27 mouse cellular contexts compared by ENCODE assay signal in the genomic region with DNA sequence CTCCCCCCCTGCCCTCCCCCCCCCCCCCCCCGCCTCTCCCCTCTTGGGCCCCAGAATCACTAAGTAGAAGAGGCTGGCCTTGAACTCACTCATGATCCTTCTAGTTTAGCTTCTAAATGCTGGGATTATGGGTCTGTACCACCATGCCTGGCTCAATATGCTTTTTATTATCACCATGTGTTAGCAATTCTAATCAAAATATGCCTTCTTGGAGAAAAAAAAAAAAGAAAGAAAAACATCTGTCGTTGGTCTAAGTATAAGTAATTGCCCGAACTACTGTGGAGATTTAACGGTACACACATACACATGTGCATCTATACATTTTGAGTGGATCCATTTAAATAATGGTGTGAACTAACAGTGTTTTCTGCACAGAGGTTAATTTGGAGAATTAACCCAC.
DNase-seq lines count a peak whose midpoint lies in the region; ATAC-seq and TF ChIP-seq lines count a peak whose summit lies in the region.
"Had no signal": no experiment of that assay in that cellular context is flagged by ENCODE, and none has a peak within 500 bp of the region (broad histone marks: within the 10 kb centered on the region; RNA-seq: fewer than 3 reads in every experiment).

No protein-coding gene starts in this region.

- H3K4me1 ChIP-seq in embryonic facial prominence, embryonic 11.5 days (ENCODE audit: control insufficient read depth, insufficient read depth, low read length): no peaks in the 10 kb centered on the region
- H3K4me1 ChIP-seq in embryonic facial prominence, embryonic 10.5 days: peaks cover 32% of the 10 kb centered on the region
- no peaks in the 10 kb centered on the region for H3K4me1 ChIP-seq in limb, embryonic 14.5 days (ENCODE audit: control insufficient read depth, insufficient read depth, low read length)
- H3K4me1 ChIP-seq: embryonic facial prominence, embryonic 15.5 days; forebrain, embryonic 12.5 days had no signal

- DNase-seq in embryonic facial prominence, embryonic 11.5 days (ENCODE audit: low spot score): peak; percentile 82
- no peak for DNase-seq in embryonic facial prominence, embryonic 10.5 days (ENCODE audit: low spot score)
- DNase-seq in forelimb bud, embryonic 11.5 days (ENCODE audit: low read depth, low spot score): peak; percentile 51
- DNase-seq in limb, embryonic 14.5 days (ENCODE audit: low spot score): peak; percentile 29
- no peak for DNase-seq in cerebellum, postnatal 4 days (ENCODE audit: low spot score in 2 of 2)
- DNase-seq: adrenal gland, adult 8-10 months; adrenal gland, postnatal 14 days; adrenal gland, postnatal 36 days; B cell, adult 2 months; cerebellum, adult 11-12 months; cerebellum, adult 2 months; cerebellum, adult 9-10 months; cerebellum, postnatal 10 days; cerebellum, postnatal 25 days; embryo, embryonic 11 days had no signal

- no peak overlapping the region for H3K4me2 ChIP-seq in embryonic facial prominence, embryonic 11.5 days (ENCODE audit: low read depth, low read length)
- no peak overlapping the region for H3K4me2 ChIP-seq in limb, embryonic 14.5 days (replicated peaks; ENCODE audit: low read depth, low read length, severe bottlenecking)
- H3K4me2 ChIP-seq: embryonic facial prominence, embryonic 13.5 days; embryonic facial prominence, embryonic 15.5 days; forebrain, embryonic 12.5 days had no signal

- WGBS in embryonic facial prominence, embryonic 11.5 days: 23% methylated on average over 3 of the region's 4 CpGs
- 31% methylated on average over 4 of the region's 4 CpGs for WGBS in embryonic facial prominence, embryonic 10.5 days
- WGBS in limb, embryonic 14.5 days: 10% methylated on average over 4 of the region's 4 CpGs

- H3K36me3 ChIP-seq in embryonic facial prominence, embryonic 11.5 days (replicated peaks; ENCODE audit: control insufficient read depth, insufficient read depth, low read depth, low read length): no peaks in the 10 kb centered on the region
- H3K36me3 ChIP-seq in embryonic facial prominence, embryonic 10.5 days (replicated peaks): no peaks in the 10 kb centered on the region
- H3K36me3 ChIP-seq in limb, embryonic 14.5 days (ENCODE audit: control insufficient read depth, insufficient read depth, low read length): no peaks in the 10 kb centered on the region
- H3K36me3 ChIP-seq: embryonic facial prominence, embryonic 13.5 days; embryonic facial prominence, embryonic 15.5 days; forebrain, embryonic 10.5 days; forebrain, embryonic 12.5 days; G1E had no signal

- no peak overlapping the region for H3K27ac ChIP-seq in embryonic facial prominence, embryonic 11.5 days (replicated peaks; ENCODE audit: low read depth, low read length)
- H3K27ac ChIP-seq in embryonic facial prominence, embryonic 10.5 days (replicated peaks): no peak overlapping the region
- H3K27ac ChIP-seq in limb, embryonic 14.5 days (replicated peaks; ENCODE audit: low read depth, low read length): no peak overlapping the region
- H3K27ac ChIP-seq: embryonic facial prominence, embryonic 13.5 days; embryonic facial prominence, embryonic 15.5 days; forebrain, embryonic 10.5 days; forebrain, embryonic 12.5 days had no signal

- TF ChIP-seq POLR2A in limb, embryonic 14.5 days (IDR thresholded peaks at IDR 0.05; ENCODE audit: borderline replicate concordance, extremely low read depth, insufficient read depth, insufficient read length): no peak

- H3K27me3 ChIP-seq in embryonic facial prominence, embryonic 11.5 days (ENCODE audit: control insufficient read depth, insufficient read depth, low read length): no peaks in the 10 kb centered on the region; the same call in 1 of the 2 replicates
- H3K27me3 ChIP-seq in embryonic facial prominence, embryonic 10.5 days (replicated peaks; ENCODE audit: low read depth, poor library complexity, severe bottlenecking): peaks cover 48% of the 10 kb centered on the region
- H3K27me3 ChIP-seq in limb, embryonic 14.5 days (ENCODE audit: control insufficient read depth, insufficient read depth, low read length): no peaks in the 10 kb centered on the region
- H3K27me3 ChIP-seq: CH12.LX; forebrain, embryonic 12.5 days; Patski had no signal

- no peaks in the 10 kb centered on the region for H3K9me3 ChIP-seq in embryonic facial prominence, embryonic 11.5 days (replicated peaks; ENCODE audit: control insufficient read depth, low read length)
- H3K9me3 ChIP-seq in embryonic facial prominence, embryonic 10.5 days: 0 out of 2 replicates have a peak, but pooled peaks cover 2% of the 10 kb centered on the region
- no peaks in the 10 kb centered on the region for H3K9me3 ChIP-seq in limb, embryonic 14.5 days (ENCODE audit: control insufficient read depth, low read length)
- H3K9me3 ChIP-seq: embryonic facial prominence, embryonic 15.5 days; forebrain, embryonic 10.5 days; forebrain, embryonic 12.5 days had no signal

- ATAC-seq in embryonic facial prominence, embryonic 11.5 days (replicated peaks; ENCODE audit: insufficient number of reproducible peaks, low FRiP score, low TSS enrichment, low read depth): no peak
- no peak for ATAC-seq in limb, embryonic 14.5 days (ENCODE audit: low FRiP score, low read depth)
- ATAC-seq: activated CD4-positive, CD25-positive, alpha-beta regulatory T cell, adult 4 months; CD4-positive, CD25-positive, alpha-beta regulatory T cell, adult 4 months; forebrain, embryonic 14.5 days; forebrain, embryonic 16.5 days; Patski had no signal

- no peak overlapping the region for H3K4me3 ChIP-seq in embryonic facial prominence, embryonic 11.5 days (ENCODE audit: low read depth, low read length)
- H3K4me3 ChIP-seq in embryonic facial prominence, embryonic 10.5 days: no peak overlapping the region
- H3K4me3 ChIP-seq in limb, embryonic 14.5 days (replicated peaks; ENCODE audit: low read length): no peak overlapping the region
- H3K4me3 ChIP-seq: embryonic facial prominence, embryonic 13.5 days; embryonic facial prominence, embryonic 15.5 days; erythroblast, embryonic 14.5 days; forebrain, embryonic 10.5 days; forebrain, embryonic 12.5 days had no signal

- no peak overlapping the region for H3K9ac ChIP-seq in embryonic facial prominence, embryonic 11.5 days (replicated peaks; ENCODE audit: low read length)
- no peak overlapping the region for H3K9ac ChIP-seq in limb, embryonic 14.5 days (ENCODE audit: low read depth, low read length, severe bottlenecking)
- H3K9ac ChIP-seq: embryonic facial prominence, embryonic 13.5 days; embryonic facial prominence, embryonic 15.5 days; forebrain, embryonic 12.5 days had no signal

Comparison
In these comparisons a context has a peak if more than half of its experiments do, and no peak if none do; other contexts are left out.
1. DNase-seq: peak in embryonic facial prominence, embryonic 11.5 days (single experiment), forelimb bud, embryonic 11.5 days (single experiment) and limb, embryonic 14.5 days (single experiment); none in embryonic facial prominence, embryonic 10.5 days (single experiment) and cerebellum, postnatal 4 days (0 of 2).